Mouse (Mus musculus): ENCODE measurements around the gene Btaf1. TPM values are rescaled to one million over a fixed set of nuclear protein-coding genes. Genes with fewer than 3 reads are reported as not detected.

The Btaf1 gene
- polyA plus RNA-seq, 1 experiment from 2014 or later, result 11.0 TPM

DNA sequence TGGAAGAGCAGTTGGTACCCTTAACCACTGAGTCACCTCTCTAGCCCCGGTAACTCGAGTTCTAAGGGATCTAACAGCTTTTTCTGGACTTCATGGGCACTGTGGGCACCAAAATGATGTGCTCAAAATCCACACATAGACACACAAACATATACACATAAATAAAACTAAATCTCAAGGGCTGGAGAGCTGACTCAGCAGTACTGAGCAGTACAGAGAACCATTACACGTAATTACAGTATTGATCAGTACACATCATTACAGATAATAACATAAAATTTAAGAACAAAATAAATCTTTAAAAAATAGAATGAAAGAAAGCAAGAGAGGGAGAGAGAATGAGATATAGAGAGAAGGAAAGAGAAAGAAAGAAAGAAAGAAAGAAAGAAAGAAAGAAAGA, 16.7 kb upstream of the Btaf1 start:
- Histone ChIP-seq H3K4me2 (no peak overlapping the region), H3K4me3 (no peak overlapping the region), H3K9me3 (replicated peaks) (no peaks in the 10 kb centered on the region), H3K9ac (no peak overlapping the region), H3K27ac (no peak overlapping the region), H3K4me1 (peaks cover 16% of the 10 kb centered on the region), H3K36me3 (ENCODE audit: poor library complexity, severe bottlenecking) (no peaks in the 10 kb centered on the region), H3K27me3 (no peaks in the 10 kb centered on the region)
- WGBS, result 86% methylated on average over 3 of the region's 3 CpGs
- no peak for ATAC-seq

- no peak overlapping the region for H3K27ac ChIP-seq
- WGBS, result 26% methylated on average over 9 of the region's 9 CpGs
Observed at GRCm38 (mm10) chr19:36909676-36910292, 16.1 kb upstream of the Btaf1 start.

DNA sequence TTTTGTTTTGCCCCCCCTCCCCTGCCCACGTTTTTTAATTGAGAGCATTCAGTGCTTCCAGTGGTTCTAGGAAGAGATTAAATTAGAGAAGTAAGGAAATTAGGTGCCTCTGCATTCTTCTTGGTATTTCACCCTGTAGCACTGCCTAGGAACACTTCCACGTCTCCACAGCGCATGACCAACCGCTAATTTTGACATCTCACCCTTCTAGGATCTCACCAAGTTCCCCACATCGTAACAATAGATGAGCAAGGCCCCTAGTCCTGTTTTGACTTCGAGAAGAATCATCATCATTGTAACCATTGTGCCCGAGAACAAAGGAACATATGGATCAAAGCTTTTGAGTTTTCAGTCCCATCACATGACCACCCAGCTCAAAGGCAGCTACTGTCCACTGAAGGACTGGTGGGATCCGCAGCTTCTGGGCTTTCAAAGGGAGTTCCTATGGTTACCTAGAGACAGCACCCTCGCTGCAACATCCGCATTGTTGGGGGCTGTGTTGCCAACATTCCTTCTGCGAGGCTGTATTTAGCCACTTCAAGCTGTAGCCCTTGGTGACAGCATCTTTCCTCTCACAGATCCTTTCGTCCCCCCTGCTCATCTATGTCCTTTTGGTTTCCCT, 15.3 kb upstream of the Btaf1 start:
- Histone ChIP-seq H3K9me3 (replicated peaks) (no peaks in the 10 kb centered on the region), H3K4me2 (no peak overlapping the region), H3K4me3 (no peak overlapping the region), H3K9ac (no peak overlapping the region), H3K27ac (no peak overlapping the region; the same call in none of the 2 replicates), H3K4me1 (peaks cover 11% of the 10 kb centered on the region), H3K36me3 (ENCODE audit: poor library complexity, severe bottlenecking) (no peaks in the 10 kb centered on the region), H3K27me3 (no peaks in the 10 kb centered on the region)
- 15% methylated on average over 12 of the region's 12 CpGs for WGBS
- peak; percentile 65 for ATAC-seq

More at GRCm38 (mm10) chr19:36909676-36910292, 16.1 kb upstream of the Btaf1 start:
- Histone ChIP-seq H3K9ac (no peak overlapping the region), H3K27me3 (no peaks in the 10 kb centered on the region), H3K36me3 (ENCODE audit: poor library complexity, severe bottlenecking) (no peaks in the 10 kb centered on the region), H3K4me3 (no peak overlapping the region), H3K4me2 (no peak overlapping the region), H3K4me1 (peaks cover 11% of the 10 kb centered on the region), H3K9me3 (replicated peaks) (no peaks in the 10 kb centered on the region)
- ATAC-seq, result 0 out of 2 replicates have a peak, but pooled peaks have one; percentile 20

- WGBS, result 80% methylated on average over 7 of the region's 7 CpGs
- H3K4me1 ChIP-seq, result peaks cover 21% of the 10 kb centered on the region
- no peak for ATAC-seq
- H3K27me3 ChIP-seq, result no peaks in the 10 kb centered on the region
- no peaks in the 10 kb centered on the region for H3K9me3 ChIP-seq (replicated peaks)
- no peak overlapping the region for H3K9ac ChIP-seq
- H3K4me2 ChIP-seq, result no peak overlapping the region
- no peak overlapping the region for H3K4me3 ChIP-seq
- H3K36me3 ChIP-seq (ENCODE audit: poor library complexity, severe bottlenecking), result no peaks in the 10 kb centered on the region
- no peak overlapping the region for H3K27ac ChIP-seq
Observed at GRCm38 (mm10) chr19:36913064-36913463, 12.8 kb upstream of the Btaf1 start.

DNA sequence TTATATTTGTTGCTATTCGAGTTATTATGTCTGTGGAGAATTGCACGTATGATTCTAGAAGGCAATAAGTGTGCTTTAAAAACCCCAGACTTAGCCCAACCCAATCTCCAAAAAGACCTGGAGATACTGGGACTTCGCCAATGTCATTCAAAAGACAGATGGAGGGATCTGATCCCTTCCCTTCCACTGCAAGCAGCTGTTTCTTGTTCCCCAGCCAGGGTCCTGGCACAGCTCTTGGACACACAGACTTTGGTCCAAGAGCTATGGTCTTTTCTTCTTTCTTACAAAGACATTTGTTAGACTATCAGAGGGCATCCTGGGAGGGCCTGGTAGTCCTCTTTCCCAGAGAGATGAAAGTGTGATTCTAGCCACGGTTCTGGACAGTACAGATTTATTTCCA, 9.7 kb upstream of the Btaf1 start:
- no peak overlapping the region for H3K9ac ChIP-seq
- no peaks in the 10 kb centered on the region for H3K9me3 ChIP-seq (replicated peaks)
- no peak for ATAC-seq
- H3K27ac ChIP-seq, result no peak overlapping the region
- no peaks in the 10 kb centered on the region for H3K27me3 ChIP-seq
- no peak overlapping the region for H3K4me3 ChIP-seq
- H3K4me2 ChIP-seq, result no peak overlapping the region
- H3K4me1 ChIP-seq, result peaks cover 18% of the 10 kb centered on the region
- no peaks in the 10 kb centered on the region for H3K36me3 ChIP-seq (ENCODE audit: poor library complexity, severe bottlenecking)
- WGBS, result 83% methylated on average over 4 of the region's 4 CpGs

DNA sequence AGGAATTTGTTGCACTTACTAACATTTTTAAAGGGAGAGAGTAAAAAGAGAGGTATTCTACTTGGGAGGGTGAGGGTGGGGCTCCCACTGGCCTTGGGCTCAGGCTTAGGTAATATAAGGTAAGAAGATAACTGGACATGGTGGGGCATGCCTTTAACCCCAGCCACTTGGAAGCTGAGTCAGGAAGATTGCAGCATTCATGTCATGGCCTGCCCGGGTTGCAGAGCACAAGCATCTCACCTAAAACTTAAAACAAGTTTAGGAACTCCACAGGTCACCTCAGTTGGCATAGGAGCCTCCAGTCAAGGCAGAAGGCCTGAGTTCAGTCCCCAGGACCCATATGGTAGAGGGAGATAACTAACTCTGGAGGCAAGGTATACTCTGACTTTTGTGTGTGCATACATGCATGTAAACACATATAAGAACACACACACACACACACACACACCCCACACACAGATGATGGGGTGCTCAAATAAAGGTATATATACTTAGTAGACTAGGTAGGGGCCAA, 8.9 kb upstream of the Btaf1 start:
- H3K36me3 ChIP-seq (ENCODE audit: poor library complexity, severe bottlenecking), result no peaks in the 10 kb centered on the region
- H3K4me2 ChIP-seq, result peak overlapping the region; percentile 43
- peak overlapping the region; percentile 6; the same call in 1 of the 2 replicates for H3K4me3 ChIP-seq
- peaks cover 18% of the 10 kb centered on the region for H3K4me1 ChIP-seq
- no peak for ATAC-seq
- WGBS, result 83% methylated on average over 1 of the region's 1 CpGs
- H3K27me3 ChIP-seq, result no peaks in the 10 kb centered on the region
- no peak overlapping the region for H3K9ac ChIP-seq
- H3K9me3 ChIP-seq (replicated peaks), result no peaks in the 10 kb centered on the region
- no peak overlapping the region for H3K27ac ChIP-seq

DNA sequence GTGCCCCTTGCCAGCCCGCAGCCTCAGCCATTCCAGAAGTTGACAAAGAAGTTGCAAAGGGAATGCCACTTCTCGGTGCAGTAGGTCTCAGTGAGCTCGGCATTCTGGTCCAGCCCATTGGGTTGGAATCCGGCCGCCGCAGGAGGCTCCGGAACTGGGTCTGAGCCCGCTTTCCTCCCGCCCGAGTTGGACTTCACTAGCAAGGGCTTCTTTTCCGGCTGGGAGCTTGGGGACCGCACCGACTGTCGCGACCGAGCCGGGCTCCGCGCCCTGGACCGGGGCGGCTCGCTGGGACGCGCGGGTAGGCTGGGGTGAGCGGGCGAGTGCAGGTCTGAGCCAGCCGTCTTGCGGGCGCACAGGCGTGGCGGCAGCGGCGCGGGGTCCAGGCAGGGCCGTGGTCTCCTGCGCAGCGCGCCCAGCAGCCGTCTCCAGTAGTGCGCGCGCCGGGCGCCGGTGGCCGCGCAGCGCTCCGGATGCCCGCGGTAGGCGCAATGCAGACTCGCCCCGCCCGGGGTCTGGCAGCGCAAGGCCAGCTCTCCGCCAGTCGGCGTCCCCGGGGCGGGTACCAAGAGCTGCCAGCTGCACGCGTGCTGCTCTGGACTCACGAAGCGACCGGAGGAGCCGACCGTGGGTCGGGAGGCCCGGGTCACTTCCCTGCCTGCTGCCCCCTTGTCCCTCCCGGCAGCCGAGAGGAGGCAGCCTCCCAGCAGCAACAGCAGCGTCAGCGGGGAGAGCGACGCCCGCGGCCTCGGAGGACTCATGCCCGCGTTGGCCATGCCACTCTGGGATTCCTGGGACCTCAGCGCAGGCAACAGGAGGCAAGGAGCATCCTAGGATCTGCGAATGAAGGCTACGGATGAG, 7.2 kb upstream of the Btaf1 start:
- Histone ChIP-seq H3K4me1 (peaks cover 18% of the 10 kb centered on the region), H3K27me3 (no peaks in the 10 kb centered on the region), H3K4me3 (peak overlapping the region; percentile 93), H3K9me3 (replicated peaks) (no peaks in the 10 kb centered on the region), H3K4me2 (peak overlapping the region; percentile 81), H3K9ac (peak overlapping the region; percentile 93), H3K36me3 (ENCODE audit: poor library complexity, severe bottlenecking) (no peaks in the 10 kb centered on the region), H3K27ac (peak overlapping the region; percentile 96)
- peak; percentile 93 for ATAC-seq
- WGBS, result under 1% methylated on average over 67 of the region's 85 CpGs

GRCm38 (mm10) chr19:36919466-36919865, 6.4 kb upstream of the Btaf1 start, which contains the start of gene Fgfbp3:
Fgfbp3 (minus strand) TSS chr19:36919615.
- WGBS, result 3% methylated on average over 12 of the region's 12 CpGs
- peak within 1 kb of the TSS; percentile 93 for H3K9ac ChIP-seq
- peak within 1 kb of the TSS; percentile 96 for H3K27ac ChIP-seq
- H3K4me1 ChIP-seq, result peaks cover 18% of the 10 kb centered on the region
- H3K27me3 ChIP-seq, result no peaks in the 10 kb centered on the region
- peak; percentile 50 for ATAC-seq
- no peaks in the 10 kb centered on the region for H3K36me3 ChIP-seq (ENCODE audit: poor library complexity, severe bottlenecking)
- peak within 1 kb of the TSS; percentile 81 for H3K4me2 ChIP-seq
- peak within 1 kb of the TSS; percentile 93 for H3K4me3 ChIP-seq
- H3K9me3 ChIP-seq (replicated peaks), result no peaks in the 10 kb centered on the region

- no peaks in the 10 kb centered on the region for H3K36me3 ChIP-seq (ENCODE audit: poor library complexity, severe bottlenecking)
- no peak overlapping the region for H3K4me3 ChIP-seq
- 37% methylated on average over 2 of the region's 2 CpGs for WGBS
- no peak for ATAC-seq
- no peaks in the 10 kb centered on the region for H3K9me3 ChIP-seq (replicated peaks)
- H3K9ac ChIP-seq, result no peak overlapping the region
- H3K27ac ChIP-seq, result no peak overlapping the region
- no peak overlapping the region for H3K4me2 ChIP-seq
- peaks cover 27% of the 10 kb centered on the region for H3K4me1 ChIP-seq
- no peaks in the 10 kb centered on the region for H3K27me3 ChIP-seq
Observed at GRCm38 (mm10) chr19:36922015-36922414, 3.9 kb upstream of the Btaf1 start.

DNA sequence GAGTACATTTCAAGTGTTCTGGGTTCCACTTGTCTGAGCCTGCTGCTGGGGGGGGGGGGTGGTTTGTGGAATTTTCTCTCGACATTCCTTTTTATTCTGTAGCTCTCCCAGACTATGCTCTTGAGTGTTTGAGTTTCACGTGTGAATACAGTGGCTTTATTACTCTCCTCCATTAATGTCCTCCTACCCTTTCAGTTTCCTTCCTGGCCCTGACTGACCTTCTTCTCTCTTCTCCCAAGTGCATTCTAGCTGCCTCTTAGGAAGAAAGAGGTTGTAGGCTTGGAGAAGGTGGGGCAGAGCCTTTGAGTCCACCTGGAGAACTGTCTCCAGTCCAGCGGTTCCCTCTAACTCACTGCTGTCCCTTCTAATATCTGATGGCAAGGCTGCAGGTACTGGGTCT, 2.9 kb upstream of the Btaf1 start:
- H3K27ac ChIP-seq, result no peak overlapping the region
- no peaks in the 10 kb centered on the region for H3K9me3 ChIP-seq (replicated peaks)
- WGBS, result 67% methylated on average over 3 of the region's 3 CpGs
- no peak overlapping the region for H3K4me3 ChIP-seq
- no peak overlapping the region for H3K9ac ChIP-seq
- H3K27me3 ChIP-seq, result no peaks in the 10 kb centered on the region
- peaks cover 29% of the 10 kb centered on the region for H3K4me1 ChIP-seq
- H3K4me2 ChIP-seq, result no peak overlapping the region
- ATAC-seq, result no peak
- H3K36me3 ChIP-seq (ENCODE audit: poor library complexity, severe bottlenecking), result no peaks in the 10 kb centered on the region

- Histone ChIP-seq H3K27ac (peak overlapping the region; percentile 88), H3K4me1 (peaks cover 26% of the 10 kb centered on the region), H3K4me2 (peak overlapping the region; percentile 87), H3K36me3 (ENCODE audit: poor library complexity, severe bottlenecking) (no peaks in the 10 kb centered on the region), H3K9me3 (replicated peaks) (no peaks in the 10 kb centered on the region), H3K9ac (peak overlapping the region; percentile 89), H3K27me3 (no peaks in the 10 kb centered on the region), H3K4me3 (peak overlapping the region; percentile 95)
- under 1% methylated on average over 26 of the region's 26 CpGs for WGBS
- ATAC-seq, result no peak
Observed at GRCm38 (mm10) chr19:36926553-36927236, 816 bp downstream of the Btaf1 start.

Data from forebrain, embryonic 13.5 days (tissue).